29 mouse cellular contexts compared by ENCODE assay signal in the genomic region with DNA sequence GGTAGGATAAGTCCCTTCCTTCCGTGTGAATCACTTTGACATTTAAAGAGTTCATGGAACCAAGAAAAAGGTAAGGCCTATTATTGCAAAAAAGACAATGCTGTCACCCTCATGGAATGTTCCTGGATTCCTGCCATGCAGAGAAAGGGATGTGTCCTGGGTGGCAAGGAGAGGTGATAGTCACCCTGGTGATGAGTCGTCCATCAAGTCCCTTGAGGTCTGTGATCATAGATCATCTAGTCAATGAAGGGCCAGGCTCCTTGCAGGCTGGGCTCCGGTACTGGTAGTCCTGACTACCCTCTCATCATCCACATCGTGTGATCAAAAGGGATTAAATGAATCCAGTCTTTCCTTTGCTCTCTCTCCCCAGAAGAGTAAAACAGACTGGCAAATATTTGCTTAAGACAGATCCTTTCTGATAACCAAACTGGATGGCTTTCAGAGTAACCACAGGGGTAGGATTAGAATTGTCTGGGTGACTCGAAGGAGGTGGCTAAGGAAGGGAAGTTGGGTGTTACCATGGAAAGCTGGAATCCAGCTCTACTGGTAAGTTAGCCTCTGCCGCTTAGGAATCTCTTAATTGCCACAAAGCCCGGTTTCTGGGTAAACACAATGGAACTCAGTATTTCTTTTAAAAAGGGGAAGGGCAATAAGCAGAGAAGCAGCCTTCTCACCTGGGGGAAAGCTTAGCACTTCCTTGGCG.
DNase-seq lines count a peak whose midpoint lies in the region; ATAC-seq and TF ChIP-seq lines count a peak whose summit lies in the region.
"Had no signal": no experiment of that assay in that cellular context is flagged by ENCODE, and none has a peak within 500 bp of the region (broad histone marks: within the 10 kb centered on the region; RNA-seq: fewer than 3 reads in every experiment).

No protein-coding gene starts in this region.

- no peak overlapping the region for H3K4me2 ChIP-seq in intestine, embryonic 14.5 days (ENCODE audit: low read length)
- no peak overlapping the region for H3K4me2 ChIP-seq in intestine, postnatal 0 days (replicated peaks; ENCODE audit: low read depth)
- H3K4me2 ChIP-seq in embryonic facial prominence, embryonic 15.5 days (replicated peaks), result no peak overlapping the region
- H3K4me2 ChIP-seq: heart, embryonic 15.5 days; hindbrain, embryonic 15.5 days; limb, embryonic 13.5 days; liver, embryonic 13.5 days; neural tube, embryonic 15.5 days had no signal

- no peak for TF ChIP-seq CTCF in intestine, postnatal 0 days (IDR thresholded peaks at IDR 0.05; ENCODE audit: low read depth)

- no peak overlapping the region for H3K4me3 ChIP-seq in intestine, embryonic 14.5 days (ENCODE audit: low read depth, low read length)
- H3K4me3 ChIP-seq in intestine, postnatal 0 days (ENCODE audit: low read depth, low read length), result no peak overlapping the region
- no peak overlapping the region for H3K4me3 ChIP-seq in embryonic facial prominence, embryonic 15.5 days (replicated peaks)
- H3K4me3 ChIP-seq: forebrain, embryonic 10.5 days; heart, embryonic 15.5 days; hindbrain, embryonic 15.5 days; layer of hippocampus, adult 2 months; limb, embryonic 13.5 days; liver, embryonic 13.5 days; megakaryocyte, embryonic 14.5 days; neural tube, embryonic 15.5 days had no signal

- peak; percentile 3 to 57 for DNase-seq in adrenal gland, adult (ENCODE audit: inconsistent age in 2 of 2, low spot score in 1 of 2)
- no peak for DNase-seq in adrenal gland, adult 8-10 months
- no peak for DNase-seq in intestine, embryonic 14.5 days (ENCODE audit: low spot score)
- DNase-seq in 3T3-L1 (ENCODE audit: low read depth, low spot score), result peak; percentile 61
- DNase-seq in kidney, postnatal 25 days, result no peak
- DNase-seq: adrenal gland, postnatal 25 days; cerebellum, adult 18-20 months; cerebellum, postnatal 25 days; heart, adult 11 months; heart, postnatal 4 days; kidney, adult 18-20 months; kidney, postnatal 10 days; layer of hippocampus, postnatal 36 days; liver, embryonic 13.5 days; lung, postnatal 14 days; right cerebral cortex, postnatal 4 days; thymus, postnatal 36 days had no signal

- no peaks in the 10 kb centered on the region for H3K4me1 ChIP-seq in intestine, embryonic 14.5 days (replicated peaks; ENCODE audit: control insufficient read depth, insufficient read depth, low read length)
- no peaks in the 10 kb centered on the region for H3K4me1 ChIP-seq in intestine, postnatal 0 days (replicated peaks; ENCODE audit: control insufficient read depth, insufficient read depth, low read length)
- H3K4me1 ChIP-seq in embryonic facial prominence, embryonic 15.5 days, result 0 out of 2 replicates have a peak, but pooled peaks cover 4% of the 10 kb centered on the region
- H3K4me1 ChIP-seq: heart, embryonic 15.5 days; hindbrain, embryonic 15.5 days; limb, embryonic 13.5 days; liver, embryonic 13.5 days; megakaryocyte, embryonic 14.5 days; neural tube, embryonic 15.5 days had no signal

- H3K27ac ChIP-seq in intestine, embryonic 14.5 days (ENCODE audit: low read depth), result peak overlapping the region; percentile 33; the same call in 1 of the 2 replicates
- no peak overlapping the region for H3K27ac ChIP-seq in intestine, postnatal 0 days (ENCODE audit: low read depth, low read length)
- peak overlapping the region; percentile 34; the same call in 1 of the 2 replicates for H3K27ac ChIP-seq in embryonic facial prominence, embryonic 15.5 days (replicated peaks)
- H3K27ac ChIP-seq: forebrain, embryonic 10.5 days; heart, embryonic 15.5 days; hindbrain, embryonic 15.5 days; layer of hippocampus, adult 2 months; limb, embryonic 13.5 days; liver, embryonic 13.5 days; neural tube, embryonic 15.5 days had no signal

- no peaks in the 10 kb centered on the region for H3K27me3 ChIP-seq in intestine, embryonic 14.5 days (replicated peaks; ENCODE audit: control insufficient read depth, insufficient read depth, low read length)
- no peaks in the 10 kb centered on the region for H3K27me3 ChIP-seq in intestine, postnatal 0 days (replicated peaks; ENCODE audit: control insufficient read depth, insufficient read depth, low read length)
- H3K27me3 ChIP-seq in embryonic facial prominence, embryonic 15.5 days, result no peaks in the 10 kb centered on the region
- H3K27me3 ChIP-seq: heart, embryonic 15.5 days; hindbrain, embryonic 15.5 days; limb, embryonic 13.5 days; liver, embryonic 13.5 days; megakaryocyte, embryonic 14.5 days; neural tube, embryonic 15.5 days had no signal

- no peaks in the 10 kb centered on the region for H3K36me3 ChIP-seq in intestine, embryonic 14.5 days (ENCODE audit: control insufficient read depth, insufficient read depth, low read length)
- H3K36me3 ChIP-seq in intestine, postnatal 0 days (ENCODE audit: control insufficient read depth, insufficient read depth), result no peaks in the 10 kb centered on the region
- no peaks in the 10 kb centered on the region for H3K36me3 ChIP-seq in embryonic facial prominence, embryonic 15.5 days
- H3K36me3 ChIP-seq: forebrain, embryonic 10.5 days; heart, embryonic 15.5 days; hindbrain, embryonic 15.5 days; limb, embryonic 13.5 days; liver, embryonic 13.5 days; neural tube, embryonic 15.5 days had no signal

- 33% methylated on average over 8 of the region's 8 CpGs for WGBS in intestine, embryonic 14.5 days
- 26% methylated on average over 8 of the region's 8 CpGs for WGBS in intestine, postnatal 0 days
- WGBS in embryonic facial prominence, embryonic 15.5 days, result 42% methylated on average over 8 of the region's 8 CpGs

- no peak overlapping the region for H3K9ac ChIP-seq in intestine, embryonic 14.5 days (ENCODE audit: low read length)
- no peak overlapping the region for H3K9ac ChIP-seq in intestine, postnatal 0 days (ENCODE audit: low read depth, low read length)
- no peak overlapping the region for H3K9ac ChIP-seq in embryonic facial prominence, embryonic 15.5 days
- H3K9ac ChIP-seq: heart, embryonic 15.5 days; hindbrain, embryonic 15.5 days; limb, embryonic 13.5 days; liver, embryonic 13.5 days; neural tube, embryonic 15.5 days had no signal

- H3K9me3 ChIP-seq in intestine, embryonic 14.5 days (ENCODE audit: control insufficient read depth, low read length), result no peaks in the 10 kb centered on the region
- no peaks in the 10 kb centered on the region for H3K9me3 ChIP-seq in intestine, postnatal 0 days (ENCODE audit: control insufficient read depth)
- H3K9me3 ChIP-seq in embryonic facial prominence, embryonic 15.5 days (replicated peaks), result no peaks in the 10 kb centered on the region
- H3K9me3 ChIP-seq: forebrain, embryonic 10.5 days; heart, embryonic 15.5 days; hindbrain, embryonic 15.5 days; limb, embryonic 13.5 days; liver, embryonic 13.5 days; megakaryocyte, embryonic 14.5 days; neural tube, embryonic 15.5 days had no signal

- ATAC-seq in intestine, embryonic 14.5 days (replicated peaks; ENCODE audit: low FRiP score, low TSS enrichment, low read depth), result 0 out of 2 replicates have a peak, but pooled peaks have one; percentile 52
- ATAC-seq in intestine, postnatal 0 days, result no peak
- ATAC-seq in embryonic facial prominence, embryonic 15.5 days (ENCODE audit: insufficient number of reproducible peaks, low FRiP score, low TSS enrichment, low read depth), result no peak
- no peak for ATAC-seq in activated CD4-positive, CD25-positive, alpha-beta regulatory T cell, adult 4 months
- ATAC-seq: CD4-positive, CD25-positive, alpha-beta regulatory T cell, adult 4 months; midbrain, embryonic 16.5 days had no signal

Comparison
In these comparisons a context has a peak if more than half of its experiments do, and no peak if none do; other contexts are left out.
1. DNase-seq: peak in adrenal gland, adult (2 of 2) and 3T3-L1 (single experiment); none in adrenal gland, adult 8-10 months (single experiment), intestine, embryonic 14.5 days (single experiment) and kidney, postnatal 25 days (0 of 2).